Mouse (Mus musculus): ENCODE measurements around the gene Ptprj.

Ptprj gene

DNA sequence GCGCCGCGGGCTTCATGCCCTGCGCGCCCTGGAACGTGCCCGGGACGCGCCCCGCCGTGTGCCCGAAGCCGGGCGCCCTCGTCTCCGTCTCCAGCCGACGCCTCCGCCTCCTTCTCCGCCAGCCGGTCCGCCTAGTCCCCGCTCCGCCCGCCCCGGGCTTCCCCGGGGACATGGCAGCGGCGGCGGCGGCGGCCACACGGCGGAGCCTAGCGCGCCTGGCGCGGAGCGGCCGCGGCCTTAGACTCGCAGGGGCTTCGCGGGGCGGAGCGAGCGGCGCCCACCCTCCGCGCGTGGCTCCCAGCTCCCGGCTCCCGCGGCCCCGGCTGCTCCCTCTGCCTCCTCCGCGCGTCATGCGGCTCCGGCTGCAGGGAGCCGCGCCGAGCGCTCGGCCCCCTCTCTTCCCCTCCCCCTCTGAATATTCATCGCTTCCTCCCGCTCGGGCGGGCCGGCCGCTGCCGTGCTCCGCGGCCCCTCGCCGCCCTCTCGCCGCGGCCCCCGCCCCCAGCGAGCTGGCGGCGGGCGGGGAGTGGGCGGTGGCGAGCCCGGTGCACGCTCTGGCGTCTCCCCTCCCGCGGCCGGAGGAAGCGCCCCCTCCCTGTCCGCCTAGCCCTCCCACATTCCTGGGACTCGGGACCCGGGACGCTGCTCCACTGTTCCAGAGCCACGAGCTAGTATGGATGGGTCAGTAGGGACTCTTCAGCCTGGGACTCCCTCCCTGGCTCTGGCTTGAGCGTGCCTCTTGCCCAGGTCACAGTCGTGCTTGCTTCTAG lies at the start of gene Ptprj:
TSS of gene Ptprj (minus strand) at position 412 of the 770 bp plus-strand sequence.
- DNase-seq (ENCODE audit: low read depth, low spot score) = no peak

DNA sequence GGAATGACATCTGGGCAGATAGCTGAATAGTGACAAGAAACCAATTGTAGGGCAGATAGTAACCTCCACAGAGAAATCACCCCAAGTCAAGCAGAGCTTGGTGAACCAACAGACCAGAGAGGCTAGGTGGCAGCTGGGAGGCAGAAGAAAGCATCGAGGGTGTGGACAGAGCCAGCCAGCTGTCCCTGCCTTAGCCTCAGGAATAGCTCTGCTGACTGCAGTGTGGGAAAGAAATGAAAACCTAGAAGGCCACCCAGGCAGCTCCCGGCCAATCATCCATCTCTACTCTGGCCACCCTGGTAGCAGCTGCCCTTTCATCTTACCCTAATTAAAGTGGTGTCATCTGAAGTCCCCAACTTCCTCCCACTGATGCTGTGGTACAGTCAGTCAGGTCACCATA lies 49.1 kb upstream of the Ptprj start:
- no peak for DNase-seq (ENCODE audit: low read depth, low spot score)

DNA sequence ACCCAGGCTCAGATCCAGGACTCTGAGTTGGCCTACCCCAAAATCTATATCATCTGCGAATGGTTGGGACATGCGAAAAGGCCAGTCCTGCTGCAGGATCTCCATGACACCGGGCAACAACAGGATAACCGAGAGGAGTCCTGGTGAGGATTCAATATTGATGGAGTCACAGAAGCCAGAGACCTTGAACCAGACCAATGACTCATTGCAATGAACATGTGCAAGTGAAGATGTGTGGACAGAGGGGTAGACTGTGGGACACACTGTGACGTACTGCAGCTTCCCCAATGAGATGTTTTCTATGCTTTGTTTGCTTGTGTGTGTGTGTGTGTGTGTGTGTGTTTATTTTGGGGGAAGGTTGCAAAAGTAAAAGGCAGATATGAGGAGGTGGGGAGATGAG lies 47.8 kb upstream of the Ptprj start:
- DNase-seq (ENCODE audit: low read depth, low spot score) = no peak

DNA sequence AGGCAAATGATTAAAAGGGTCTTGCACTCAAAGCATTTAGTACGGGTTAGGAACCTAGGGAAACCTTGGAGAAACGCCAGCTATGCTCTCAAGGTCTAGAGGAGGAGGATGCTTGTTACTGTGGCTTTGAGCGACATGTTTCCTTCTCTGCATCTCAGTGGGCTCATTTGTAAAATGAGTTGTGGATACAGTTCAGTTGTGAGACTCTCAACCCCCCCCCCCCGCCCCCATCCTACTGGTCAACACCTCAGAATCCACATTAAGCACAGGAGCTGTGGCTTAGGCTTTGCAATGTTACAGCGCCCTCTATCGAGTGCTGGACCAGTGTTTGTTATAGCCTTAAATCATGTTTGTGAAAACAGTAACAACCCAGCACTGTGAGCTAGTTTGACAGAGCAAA lies 44.5 kb upstream of the Ptprj start:
- DNase-seq (ENCODE audit: low read depth, low spot score) = peak; percentile 83

DNA sequence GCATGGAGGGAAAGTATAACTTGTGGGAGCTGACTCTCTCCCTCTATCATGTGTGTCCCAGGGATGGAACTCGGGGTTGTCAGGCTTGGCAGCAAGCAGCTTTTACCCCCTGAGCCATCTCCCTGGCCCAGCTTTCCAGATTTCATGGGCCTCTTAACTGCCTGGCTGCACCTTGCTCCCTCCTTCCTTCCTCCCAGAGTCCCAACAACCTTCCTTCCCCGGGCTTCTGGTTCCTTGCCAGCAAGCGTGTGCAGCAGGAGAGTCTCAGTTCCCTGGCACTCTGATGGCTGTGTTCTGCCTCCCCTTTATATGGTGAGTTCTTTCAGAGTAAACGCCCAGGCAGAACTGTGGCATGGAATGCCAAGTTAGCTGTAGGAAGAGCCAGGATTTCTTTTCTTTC lies 43.9 kb upstream of the Ptprj start:
- DNase-seq (ENCODE audit: low read depth, low spot score) = peak; percentile 53

DNA sequence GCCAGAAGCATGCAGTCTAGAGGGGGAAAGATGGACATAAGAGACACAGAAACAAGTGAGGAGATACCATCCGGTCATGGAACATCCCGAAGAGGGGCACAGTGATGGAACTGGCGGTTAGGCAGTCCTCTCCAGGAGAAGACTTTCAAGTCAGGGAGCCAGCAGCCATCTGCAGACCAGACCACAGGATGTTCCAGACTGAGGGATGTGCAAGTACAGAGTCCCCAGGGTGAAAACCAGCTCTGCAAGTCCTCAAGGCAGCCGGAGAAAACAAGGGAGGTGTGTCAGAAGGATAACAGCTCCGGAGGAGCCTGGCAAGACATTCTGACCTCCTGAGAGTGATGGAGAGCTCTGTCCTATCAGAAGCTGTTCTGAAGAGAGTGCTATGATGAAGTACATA lies 40.4 kb upstream of the Ptprj start:
- DNase-seq (ENCODE audit: low read depth, low spot score) = no peak

DNA sequence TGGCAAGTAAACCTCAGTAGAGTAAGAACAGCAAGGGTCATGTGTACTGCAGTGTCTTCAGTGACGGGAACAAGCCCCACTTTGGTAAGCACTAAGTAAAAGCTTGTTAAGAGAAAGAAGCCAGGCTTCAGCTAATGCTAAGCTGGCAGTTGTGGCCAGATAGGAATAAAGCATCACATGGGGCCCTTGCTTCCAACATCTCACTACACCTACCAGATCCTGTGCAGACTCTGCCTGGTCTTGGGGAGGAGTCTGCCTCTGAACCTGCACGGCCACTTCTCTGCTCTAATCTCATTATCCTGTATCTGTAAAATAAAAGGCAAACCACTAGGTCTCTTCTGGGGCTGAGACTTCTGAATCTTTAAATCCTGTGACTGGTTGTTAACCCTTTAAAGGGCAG lies 39.2 kb upstream of the Ptprj start:
- no peak for DNase-seq (ENCODE audit: low read depth, low spot score)

DNA sequence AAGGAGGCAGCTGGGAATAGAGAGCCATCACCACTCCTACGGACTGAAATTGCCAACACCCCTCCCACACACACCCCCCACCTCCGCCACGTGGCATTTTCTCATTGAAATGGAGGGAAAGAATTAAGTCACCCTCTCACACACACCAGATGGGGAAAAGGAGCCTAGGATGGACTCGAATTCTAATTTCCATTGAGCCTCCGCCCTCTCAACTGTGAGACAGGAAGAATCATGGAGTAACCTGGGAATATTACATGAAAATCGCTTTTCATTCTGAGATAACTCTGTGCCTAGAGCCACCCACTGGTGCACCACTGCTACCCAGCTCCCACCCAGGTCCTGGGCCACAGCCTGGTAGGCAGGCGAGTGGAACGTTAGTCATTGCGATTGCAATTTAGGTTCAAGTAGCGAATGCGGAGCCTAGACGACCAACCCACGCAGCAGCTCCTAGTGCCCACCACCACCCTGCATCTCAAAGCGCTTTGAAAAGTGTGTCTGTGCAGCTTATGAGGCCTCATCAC lies 34.3 kb upstream of the Ptprj start:
- DNase-seq (ENCODE audit: low read depth, low spot score) = no peak

DNA sequence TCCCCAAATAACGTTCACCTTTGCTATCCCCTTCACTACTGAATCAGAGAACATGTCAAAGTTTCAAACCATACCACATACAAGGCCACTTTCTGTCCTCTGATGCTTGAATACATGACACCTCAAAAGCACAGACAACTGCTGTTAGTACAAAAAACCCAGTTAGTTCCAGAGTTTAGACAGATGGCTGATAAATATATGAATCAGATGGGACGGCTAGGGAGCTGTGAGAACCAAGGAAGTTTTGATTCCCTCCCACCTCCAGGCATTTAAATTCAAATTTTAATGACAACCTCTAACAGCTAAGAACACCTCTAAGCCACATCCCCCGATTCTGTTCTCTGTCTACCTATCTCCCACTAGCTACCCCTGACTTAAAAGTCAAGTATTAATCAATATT lies 33.1 kb upstream of the Ptprj start:
- no peak for DNase-seq (ENCODE audit: low read depth, low spot score)

DNA sequence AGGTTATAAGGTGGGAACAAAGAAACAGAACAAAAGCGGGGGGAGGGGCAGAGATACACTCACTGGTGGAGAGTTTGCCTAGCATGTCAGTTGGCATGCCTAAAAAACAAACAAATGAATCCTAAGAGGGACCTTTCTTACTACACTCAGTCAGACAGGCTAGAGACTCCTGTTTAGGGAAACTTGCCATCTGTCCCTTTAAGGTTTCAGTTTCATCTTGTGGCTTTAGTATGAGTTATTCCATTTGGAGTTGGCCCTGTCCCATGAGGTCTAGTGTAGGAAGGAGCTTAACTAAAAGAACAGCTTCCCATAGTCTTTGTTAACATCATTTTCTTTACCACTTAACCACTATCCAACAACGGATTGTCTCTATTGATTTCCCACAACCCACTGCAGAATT lies 32.6 kb upstream of the Ptprj start:
- DNase-seq (ENCODE audit: low read depth, low spot score) = peak; percentile 88

DNA sequence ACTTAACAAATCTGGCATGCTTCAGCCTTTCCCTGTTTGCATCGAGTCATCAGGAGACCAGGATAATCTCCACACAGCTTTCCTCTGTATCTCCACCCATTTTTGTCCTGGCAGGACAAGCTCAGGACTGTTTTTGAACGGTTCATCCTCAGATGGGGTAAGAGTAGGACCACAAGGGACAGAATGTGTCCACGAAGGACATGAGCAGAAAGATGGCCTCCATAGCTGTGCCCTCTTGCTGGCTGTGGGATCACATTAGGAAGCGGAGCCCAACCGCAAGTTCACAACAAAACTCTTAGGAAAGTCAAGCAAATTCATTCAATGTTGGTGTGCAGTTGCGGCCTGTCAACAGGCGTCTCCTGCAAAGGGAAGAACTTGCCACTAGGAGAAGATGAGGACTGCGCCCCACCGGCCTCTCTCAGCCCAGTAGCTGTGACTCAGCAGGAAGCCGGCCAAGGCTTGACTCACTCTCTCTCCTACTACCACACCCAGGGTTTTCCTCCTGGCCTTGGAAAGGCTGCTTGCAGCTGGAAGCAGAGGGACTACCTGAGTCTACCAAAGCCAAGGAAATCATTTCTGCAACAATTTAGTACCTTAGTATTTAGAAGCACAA lies 31.6 kb upstream of the Ptprj start:
- peak; percentile 100 for DNase-seq (ENCODE audit: low read depth, low spot score)

DNA sequence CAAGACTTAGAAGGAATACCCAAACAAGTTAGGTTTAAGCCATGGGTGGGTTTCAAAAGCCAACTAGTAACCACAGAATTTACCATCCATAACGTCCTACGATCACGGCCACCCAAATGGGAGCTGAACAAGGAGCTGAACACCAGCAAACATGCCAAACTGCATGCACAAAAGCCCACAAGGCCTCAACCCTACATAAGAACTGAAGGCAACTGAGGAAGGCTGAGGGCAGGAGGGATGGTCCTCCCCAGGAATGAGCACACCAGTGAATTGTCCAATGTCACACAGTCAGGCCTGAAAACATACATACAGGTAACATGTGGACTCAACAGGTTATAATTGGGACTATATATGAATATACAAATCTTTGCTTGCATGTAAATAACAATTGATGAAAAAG lies 20.6 kb upstream of the Ptprj start:
- no peak for DNase-seq (ENCODE audit: low read depth, low spot score)

DNA sequence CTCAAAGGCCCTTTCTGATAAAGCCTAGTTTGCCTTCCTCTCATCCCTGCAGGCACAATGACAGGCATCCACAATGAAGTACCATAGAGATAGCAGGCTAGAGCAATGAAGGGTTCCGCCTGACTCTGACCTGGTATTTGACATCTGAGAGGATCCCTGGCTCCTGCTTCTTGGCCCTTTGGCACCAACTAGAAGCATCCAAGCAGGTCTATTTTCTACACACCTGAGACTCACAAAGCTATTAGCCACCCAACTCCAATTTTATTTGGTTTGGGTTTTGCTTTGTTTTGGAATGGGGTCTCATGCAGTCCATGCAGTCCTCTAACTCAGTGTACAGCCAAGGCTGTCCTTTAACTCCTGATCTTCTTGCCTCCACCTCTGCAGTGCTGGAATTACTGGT lies 7.7 kb upstream of the Ptprj start:
- no peak for DNase-seq (ENCODE audit: low read depth, low spot score)

DNA sequence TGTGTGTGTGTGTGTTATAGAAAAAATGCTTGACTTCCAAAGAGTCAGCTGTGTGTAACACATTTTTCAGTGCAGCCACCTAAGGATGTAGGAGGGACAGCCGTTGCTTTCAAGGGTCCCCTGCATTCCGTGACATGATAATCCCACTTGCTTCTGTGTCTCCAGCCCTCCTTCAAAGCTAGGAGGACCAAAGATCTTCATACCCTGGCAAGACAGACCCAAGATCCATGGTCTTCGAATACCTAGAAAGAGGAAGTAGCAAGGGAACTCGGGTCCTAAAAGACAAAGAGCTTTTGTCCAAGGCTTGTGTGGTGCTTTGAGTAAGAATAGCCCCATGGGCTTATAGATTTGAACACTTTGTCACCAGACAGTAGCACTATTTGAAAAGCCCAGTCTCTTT lies 4.1 kb upstream of the Ptprj start:
- DNase-seq (ENCODE audit: low read depth, low spot score) = no peak

DNA sequence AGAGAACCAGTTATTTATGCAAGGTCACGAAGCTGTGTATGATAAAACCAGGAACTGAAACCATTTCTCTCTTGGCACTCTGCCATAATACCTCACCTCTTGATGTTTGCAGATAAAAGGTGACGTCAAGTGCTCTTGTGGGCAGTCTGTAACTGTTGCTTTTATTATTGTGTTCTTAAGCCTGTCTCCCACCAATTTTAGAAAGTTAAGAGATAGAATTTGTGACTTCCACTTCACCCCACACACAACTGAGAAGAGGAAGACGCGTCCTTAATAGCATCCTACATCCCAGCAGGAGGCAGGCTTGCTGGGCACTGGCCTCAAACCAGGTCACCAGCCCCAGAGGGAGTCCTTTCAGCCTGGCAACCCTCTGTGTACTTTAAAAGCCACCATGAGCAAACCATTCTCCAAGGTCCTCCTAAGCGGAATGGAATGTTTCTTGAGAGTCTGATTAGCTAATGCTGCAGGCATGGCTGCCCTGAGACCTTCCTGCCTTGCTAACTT lies 3.2 kb upstream of the Ptprj start:
- DNase-seq (ENCODE audit: low read depth, low spot score) = peak; percentile 69

DNA sequence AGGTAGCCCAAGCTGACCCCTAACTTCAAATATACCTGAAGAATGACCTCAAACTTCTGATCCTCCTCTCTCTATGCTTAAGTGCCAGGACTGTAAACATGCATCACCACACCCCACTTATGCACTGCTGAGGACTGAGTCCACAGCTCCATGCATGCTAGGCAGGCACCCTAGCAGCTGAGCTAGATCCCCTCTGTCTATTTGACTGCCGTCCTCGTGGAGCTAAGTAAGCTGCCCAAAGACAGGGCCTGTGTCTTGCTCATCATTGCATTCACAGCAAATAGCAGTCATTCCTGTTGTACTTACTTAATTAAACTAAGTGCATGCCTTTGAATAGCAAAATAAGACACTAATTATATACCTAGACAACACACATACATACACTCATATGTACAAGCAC lies 2.4 kb upstream of the Ptprj start:
- DNase-seq (ENCODE audit: low read depth, low spot score) = no peak

DNA sequence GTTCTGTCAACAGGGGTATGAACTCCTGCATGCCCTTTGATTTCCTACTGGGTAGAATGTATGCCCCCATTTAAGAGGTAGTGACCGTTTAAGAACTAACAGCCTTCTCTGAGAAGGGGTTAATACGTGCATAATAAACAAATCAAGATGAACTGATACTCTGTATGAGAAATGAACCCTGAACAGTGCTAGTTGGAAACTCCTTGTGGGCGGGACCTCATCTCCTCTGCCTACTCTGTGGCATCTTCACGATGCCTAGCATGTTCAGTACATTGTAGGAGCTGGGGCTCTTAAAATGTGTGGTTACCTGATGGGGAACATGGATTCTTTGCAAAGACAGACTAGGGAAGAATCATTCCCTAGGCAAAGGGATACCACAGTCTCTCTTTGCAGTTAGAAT lies 1.9 kb upstream of the Ptprj start:
- DNase-seq (ENCODE audit: low read depth, low spot score) = no peak

DNA sequence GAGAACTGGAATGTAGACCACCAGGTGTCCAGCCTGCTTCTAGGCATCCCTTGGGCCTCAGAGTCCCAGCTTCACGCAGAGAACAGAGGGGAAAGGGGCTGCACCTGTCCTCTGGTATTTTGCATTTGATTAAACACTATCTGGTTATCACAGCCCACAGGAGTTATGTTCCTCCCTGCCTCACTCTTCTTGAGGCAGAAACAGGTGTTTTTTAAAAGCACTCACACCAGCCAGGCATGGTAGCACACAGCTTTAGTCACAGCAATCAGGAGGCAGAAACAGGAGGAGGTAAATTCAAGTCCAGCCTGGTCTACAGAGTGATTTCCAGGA lies 1.3 kb upstream of the Ptprj start:
- no peak for DNase-seq (ENCODE audit: low read depth, low spot score)

DNA sequence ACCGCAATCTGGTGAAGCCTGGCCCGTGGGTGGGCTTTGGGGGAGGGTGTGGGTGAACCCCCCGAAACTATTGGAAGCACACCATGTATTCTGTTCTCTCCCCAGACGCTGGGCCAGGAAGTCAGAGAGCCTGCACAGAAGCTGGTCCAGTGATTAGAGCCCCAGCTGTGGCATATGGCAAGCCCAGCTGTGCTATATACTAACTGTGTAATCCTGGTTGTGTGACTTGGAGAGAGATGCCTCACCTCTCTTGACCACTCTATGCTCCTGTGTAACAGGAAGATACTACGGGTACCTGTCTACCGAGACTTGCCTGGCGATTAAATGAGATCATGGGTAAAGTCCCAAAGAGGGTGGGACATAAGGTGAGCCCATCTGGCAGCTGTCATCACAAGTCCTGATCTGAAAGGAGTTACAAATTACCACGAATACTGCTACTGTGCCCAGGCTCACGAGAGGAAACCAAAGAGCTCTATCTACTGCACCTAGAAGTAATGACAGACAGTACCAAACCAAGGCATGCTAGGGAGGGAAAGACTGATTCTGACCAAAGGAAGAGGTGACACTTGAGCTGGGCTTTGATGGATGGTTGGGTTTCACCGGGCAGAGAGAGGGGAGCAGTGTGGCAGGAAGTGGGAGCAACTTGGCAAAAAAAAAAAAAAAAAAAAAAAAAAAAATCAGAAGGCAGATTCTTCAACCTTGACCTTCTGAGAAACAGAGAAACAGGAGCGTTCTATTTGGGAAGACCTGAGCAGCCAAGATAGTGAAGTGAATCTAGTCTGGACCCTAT lies 754 bp upstream of the Ptprj start:
- no peak for DNase-seq (ENCODE audit: low read depth, low spot score)

DNA sequence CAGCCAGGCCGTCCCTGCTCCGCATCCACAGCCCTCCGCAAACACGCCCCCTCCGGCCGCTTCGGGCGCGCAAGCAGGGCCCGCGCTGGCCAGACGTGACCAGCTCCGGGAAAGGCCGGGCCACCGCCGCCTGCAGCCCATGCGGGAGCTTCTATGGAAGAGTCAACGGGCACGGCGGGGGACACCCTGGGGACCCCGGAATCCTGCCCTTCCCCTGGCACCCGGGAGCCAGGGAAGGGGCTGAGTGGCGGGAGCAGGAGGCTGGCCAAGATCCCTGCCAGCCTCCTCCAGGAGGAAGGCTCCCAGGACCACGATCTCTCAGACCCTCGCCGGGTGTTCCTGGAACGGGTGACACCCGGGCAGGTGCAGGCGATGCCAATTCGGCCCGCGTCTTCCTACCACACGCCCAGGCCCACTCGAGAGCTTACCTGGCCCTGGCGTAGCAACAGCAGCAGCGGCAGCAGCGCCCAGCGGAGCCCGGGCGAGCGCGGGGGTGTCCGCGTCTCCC lies 665 bp downstream of the Ptprj start:
- no peak for DNase-seq (ENCODE audit: low read depth, low spot score)

DNA sequence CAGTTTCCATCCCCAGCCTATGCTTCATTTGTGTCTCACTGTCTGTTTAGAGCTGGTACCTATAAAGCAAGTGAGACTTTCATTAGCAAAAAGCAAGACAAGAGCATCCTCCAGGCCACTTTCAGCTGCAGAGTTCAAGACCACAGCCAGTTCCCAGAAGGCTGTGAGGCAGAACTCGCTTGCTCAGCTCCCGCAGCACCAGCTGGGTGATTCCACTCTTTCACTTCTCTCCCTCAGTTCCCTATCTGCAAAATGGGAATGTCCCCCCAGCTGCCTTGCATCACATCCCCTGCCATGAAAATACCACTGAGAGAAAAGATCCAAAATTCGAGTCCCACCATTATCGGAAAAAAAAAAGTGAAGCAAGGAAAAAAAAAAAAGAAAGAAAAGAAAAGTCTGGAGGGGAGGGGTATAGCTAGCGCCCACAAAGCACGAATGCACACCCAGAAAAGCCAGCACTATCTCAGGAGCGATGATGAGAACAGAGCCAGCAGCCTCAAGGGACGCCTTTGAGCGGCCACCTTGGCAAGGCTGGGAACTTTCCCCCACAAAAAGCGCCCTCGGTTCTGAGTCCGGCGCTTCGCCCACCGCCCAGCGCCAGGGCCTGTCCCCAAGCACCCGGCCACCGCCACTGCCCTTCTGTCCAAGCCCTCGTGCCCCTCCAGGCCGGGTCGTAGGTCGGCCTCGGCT lies 1.3 kb downstream of the Ptprj start:
- DNase-seq (ENCODE audit: low read depth, low spot score) = no peak
